Mouse (Mus musculus): ENCODE measurements at regions not wholly inside any gene's neighbourhood (a gene's known extent, or its start where the extent isn't known, plus 50 kb on each side); places are given as distances from the start of the nearest gene placed in this dataset.

GRCm38 (mm10) chr6:49990522-49990858, 119.6 kb upstream of the Mpp6 start:
- DNase-seq (ENCODE audit: low spot score in 2 of 2): no peak

- no peak for DNase-seq (ENCODE audit: low spot score in 2 of 2)
Observed at GRCm38 (mm10) chr6:49999365-49999764, 110.7 kb upstream of the Mpp6 start.

GRCm38 (mm10) chr6:50008074-50008473, 102.0 kb upstream of the Mpp6 start:
- DNase-seq (ENCODE audit: low spot score in 2 of 2): no peak

- no peak for DNase-seq (ENCODE audit: low spot score in 2 of 2)
Observed at GRCm38 (mm10) chr6:50008869-50009268, 101.2 kb upstream of the Mpp6 start.

- no peak for DNase-seq (ENCODE audit: low spot score in 2 of 2)
Observed at GRCm38 (mm10) chr6:50009339-50009738, 100.7 kb upstream of the Mpp6 start.

- no peak for DNase-seq (ENCODE audit: low spot score in 2 of 2)
Observed at GRCm38 (mm10) chr6:50009856-50010255, 100.2 kb upstream of the Mpp6 start.

- DNase-seq (ENCODE audit: low spot score in 2 of 2): no peak
Observed at GRCm38 (mm10) chr6:50011071-50011470, 99.0 kb upstream of the Mpp6 start.

GRCm38 (mm10) chr6:50011746-50012453, 98.1 kb upstream of the Mpp6 start:
- DNase-seq (ENCODE audit: low spot score in 2 of 2): no peak

GRCm38 (mm10) chr6:50013067-50013466, 97.0 kb upstream of the Mpp6 start:
- DNase-seq (ENCODE audit: low spot score in 2 of 2): no peak

GRCm38 (mm10) chr6:50013842-50014241, 96.2 kb upstream of the Mpp6 start:
- no peak for DNase-seq (ENCODE audit: low spot score in 2 of 2)

- DNase-seq (ENCODE audit: low spot score in 2 of 2): no peak
Observed at GRCm38 (mm10) chr6:50027981-50028380, 82.1 kb upstream of the Mpp6 start.

GRCm38 (mm10) chr6:50029895-50030515, 80.0 kb upstream of the Mpp6 start:
- DNase-seq (ENCODE audit: low spot score in 2 of 2): no peak

GRCm38 (mm10) chr6:50031356-50031755, 78.7 kb upstream of the Mpp6 start:
- DNase-seq (ENCODE audit: low spot score in 2 of 2): no peak

GRCm38 (mm10) chr6:50032894-50033595, 77.0 kb upstream of the Mpp6 start:
- DNase-seq (ENCODE audit: low spot score in 2 of 2): no peak

- DNase-seq (ENCODE audit: low spot score in 2 of 2): no peak
Observed at GRCm38 (mm10) chr6:50037614-50038013, 72.4 kb upstream of the Mpp6 start.

- no peak for DNase-seq (ENCODE audit: low spot score in 2 of 2)
Observed at GRCm38 (mm10) chr6:50038369-50038768, 71.7 kb upstream of the Mpp6 start.

GRCm38 (mm10) chr6:50041044-50041443, 69.0 kb upstream of the Mpp6 start:
- no peak for DNase-seq (ENCODE audit: low spot score in 2 of 2)

- no peak for DNase-seq (ENCODE audit: low spot score in 2 of 2)
Observed at GRCm38 (mm10) chr6:50042127-50042526, 67.9 kb upstream of the Mpp6 start.

- no peak for DNase-seq (ENCODE audit: low spot score in 2 of 2)
Observed at GRCm38 (mm10) chr6:50044165-50044564, 65.9 kb upstream of the Mpp6 start.

GRCm38 (mm10) chr6:50046721-50047120, 63.3 kb upstream of the Mpp6 start:
- no peak for DNase-seq (ENCODE audit: low spot score in 2 of 2)

- no peak for DNase-seq (ENCODE audit: low spot score in 2 of 2)
Observed at GRCm38 (mm10) chr6:50052416-50052815, 57.6 kb upstream of the Mpp6 start.

GRCm38 (mm10) chr6:50053086-50053485, 57.0 kb upstream of the Mpp6 start:
- no peak for DNase-seq (ENCODE audit: low spot score in 2 of 2)

- DNase-seq (ENCODE audit: low spot score in 2 of 2): no peak
Observed at GRCm38 (mm10) chr6:50054233-50054632, 55.8 kb upstream of the Mpp6 start.

Measured in frontal cortex, postnatal 14 days (tissue).